Mouse (Mus musculus) midbrain, embryonic 14.5 days (tissue): ENCODE measurements around the gene Me3. TPM values are rescaled to one million over a fixed set of nuclear protein-coding genes. Genes with fewer than 3 reads are reported as not detected.

Experiments used
- ATAC-seq: fragments of 200-750 bp; cut with Nextera tagmentation; 2 replicates; pipeline ENCODE4 v1.8.0; 2017; ENCODE audit warnings: moderate number of reproducible peaks, moderate library complexity; ENCODE audit not compliant: low FRiP score, low TSS enrichment
- DNase-seq: peaks from one replicate; pipeline ENCODE4 v3.0.0-alpha.2; 2015
- H3K27ac ChIP-seq: fragments of 300-500 bp; sonication (generic); replicated peaks from 2 replicates; pipeline ENCODE4 v1.5.1; 2014; ENCODE audit warnings: mild to moderate bottlenecking, low read depth, low read length, moderate library complexity
- H3K27me3 ChIP-seq: fragments of 300-500 bp; sonication (generic); 2 replicates; pipeline ENCODE4 v1.6.1; 2014; ENCODE audit warnings: low read length, control low read depth, mixed read lengths; ENCODE audit not compliant: control insufficient read depth, insufficient read depth
- H3K36me3 ChIP-seq: fragments of 300-500 bp; sonication (generic); 2 replicates; pipeline ENCODE4 v1.6.1; 2014; ENCODE audit warnings: low read length, control low read depth; ENCODE audit not compliant: control insufficient read depth, insufficient read depth
- H3K4me1 ChIP-seq: fragments of 300-500 bp; sonication (generic); 2 replicates; pipeline ENCODE4 v1.6.1; 2014; ENCODE audit warnings: mild to moderate bottlenecking, antibody characterized with exemption, low read length, control low read depth; ENCODE audit not compliant: control insufficient read depth, insufficient read depth
- H3K4me2 ChIP-seq: fragments of 300-500 bp; sonication (generic); 2 replicates; pipeline ENCODE4 v1.6.1; 2014; ENCODE audit warnings: mild to moderate bottlenecking, low read length, moderate library complexity
- H3K4me3 ChIP-seq: fragments of 300-500 bp; sonication (generic); replicated peaks from 2 replicates; pipeline ENCODE4 v1.5.1; 2014; ENCODE audit warnings: low read depth, low read length
- H3K9ac ChIP-seq: fragments of 300-500 bp; sonication (generic); replicated peaks from 2 replicates; pipeline ENCODE4 v1.6.1; 2014; ENCODE audit warnings: mild to moderate bottlenecking, low read length, moderate library complexity
- H3K9me3 ChIP-seq: fragments of 300-500 bp; sonication (generic); 2 replicates; pipeline ENCODE4 v1.6.1; 2016; ENCODE audit warnings: low read length, control low read depth, mixed read lengths; ENCODE audit not compliant: control insufficient read depth
- WGBS: fragments of 180-500 bp; shearing (Covaris S2); extraction: QIAGEN DNeasy Blood & Tissue Kit; methylation state at CpG from one replicate; pipeline ENCODE4 v1.1.7; 2014; 5-methylcytosine and 5-hydroxymethylcytosine counted together
- polyA plus RNA-seq: library from polyadenylated mRNA; unstranded; fragments of >200 nt; fragmentation: Nextera tagmentation; extraction: Ambion mirVana; gene quantifications from 2 replicates; pipeline ENCODE4 v1.2.1, GENCODE M21; 2014

The Me3 gene
- polyA plus RNA-seq, 1 experiment from 2014 or later, result 5.9 TPM

DNA sequence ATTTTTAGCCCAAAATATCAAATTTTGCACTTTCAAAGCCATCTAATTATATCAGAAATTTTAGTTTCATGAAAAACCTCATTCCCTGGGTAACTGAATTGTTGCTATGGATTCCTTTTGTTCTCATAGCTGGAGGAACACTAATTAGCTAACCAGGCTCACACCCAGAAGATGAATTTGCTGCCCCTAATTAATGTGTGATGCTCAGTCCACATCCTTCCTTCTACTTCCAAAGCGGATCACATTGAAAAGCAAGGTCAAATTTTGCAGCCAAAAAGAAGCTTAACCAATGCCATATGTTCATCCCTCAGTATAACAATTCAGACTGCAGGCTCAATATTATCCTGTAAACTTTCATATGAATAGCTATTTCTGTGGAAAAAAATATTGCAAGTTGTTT lies 45.7 kb downstream of the Me3 start:
- no peaks in the 10 kb centered on the region for H3K4me1 ChIP-seq
- WGBS, result 82% methylated on average over 1 of the region's 1 CpGs
- no peaks in the 10 kb centered on the region for H3K9me3 ChIP-seq
- H3K9ac ChIP-seq, result no peak overlapping the region
- no peaks in the 10 kb centered on the region for H3K27me3 ChIP-seq
- no peak overlapping the region for H3K4me3 ChIP-seq
- DNase-seq (peak; percentile 11), ATAC-seq (no peak)
- H3K36me3 ChIP-seq, result no peaks in the 10 kb centered on the region
- no peak overlapping the region for H3K4me2 ChIP-seq
- H3K27ac ChIP-seq, result no peak overlapping the region

DNA sequence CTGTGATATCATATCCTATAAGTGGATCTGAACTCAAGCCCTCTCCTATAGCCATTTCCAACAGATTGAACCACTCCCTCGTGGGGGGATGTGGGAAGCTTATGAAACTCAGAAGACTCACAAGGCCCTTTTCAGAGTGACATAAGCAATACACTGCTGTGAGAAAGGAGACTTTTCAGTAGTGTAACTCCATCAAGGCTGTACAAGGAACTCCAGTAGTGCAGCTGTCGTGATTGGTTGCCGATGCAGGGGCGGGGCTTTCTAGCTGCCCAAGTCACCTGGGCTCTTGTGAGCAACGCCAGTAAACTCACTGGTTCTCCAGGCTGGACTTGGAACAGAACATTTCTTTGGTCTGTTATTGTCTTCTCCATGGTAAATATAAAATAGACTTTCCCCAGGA lies 46.5 kb downstream of the Me3 start:
- H3K4me3 ChIP-seq, result no peak overlapping the region
- ATAC-seq, result no peak
- H3K27me3 ChIP-seq, result no peaks in the 10 kb centered on the region
- H3K4me1 ChIP-seq, result no peaks in the 10 kb centered on the region
- no peak overlapping the region for H3K27ac ChIP-seq
- no peak for DNase-seq
- H3K4me2 ChIP-seq, result no peak overlapping the region
- H3K9me3 ChIP-seq, result no peaks in the 10 kb centered on the region
- H3K36me3 ChIP-seq, result no peaks in the 10 kb centered on the region
- WGBS, result 89% methylated on average over 5 of the region's 5 CpGs
- no peak overlapping the region for H3K9ac ChIP-seq

DNA sequence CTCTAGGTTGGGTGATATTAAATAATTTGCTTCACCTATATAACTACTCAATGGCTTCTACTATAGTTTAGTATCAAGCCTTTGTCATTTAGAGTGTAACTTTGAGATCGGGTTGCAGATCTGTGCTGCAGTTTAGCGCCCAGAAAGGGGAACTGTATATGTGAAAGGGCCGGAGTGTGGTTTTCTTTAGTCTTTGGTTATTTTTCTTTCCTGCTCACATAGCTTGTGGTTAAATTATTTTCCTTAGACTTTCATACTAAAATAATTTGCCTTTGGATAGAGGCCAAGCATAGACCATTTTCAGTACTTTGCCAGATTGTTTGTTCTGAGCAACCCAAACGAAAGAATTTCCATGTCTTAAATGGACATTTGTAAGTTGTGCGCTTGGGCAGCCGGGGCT lies 46.9 kb downstream of the Me3 start:
- H3K36me3 ChIP-seq, result no peaks in the 10 kb centered on the region
- H3K27me3 ChIP-seq, result no peaks in the 10 kb centered on the region
- no peak overlapping the region for H3K4me3 ChIP-seq
- no peaks in the 10 kb centered on the region for H3K9me3 ChIP-seq
- H3K27ac ChIP-seq, result no peak overlapping the region
- H3K9ac ChIP-seq, result no peak overlapping the region
- H3K4me1 ChIP-seq, result no peaks in the 10 kb centered on the region
- ATAC-seq (no peak), DNase-seq (no peak)
- WGBS, result 91% methylated on average over 6 of the region's 6 CpGs
- H3K4me2 ChIP-seq, result no peak overlapping the region

DNA sequence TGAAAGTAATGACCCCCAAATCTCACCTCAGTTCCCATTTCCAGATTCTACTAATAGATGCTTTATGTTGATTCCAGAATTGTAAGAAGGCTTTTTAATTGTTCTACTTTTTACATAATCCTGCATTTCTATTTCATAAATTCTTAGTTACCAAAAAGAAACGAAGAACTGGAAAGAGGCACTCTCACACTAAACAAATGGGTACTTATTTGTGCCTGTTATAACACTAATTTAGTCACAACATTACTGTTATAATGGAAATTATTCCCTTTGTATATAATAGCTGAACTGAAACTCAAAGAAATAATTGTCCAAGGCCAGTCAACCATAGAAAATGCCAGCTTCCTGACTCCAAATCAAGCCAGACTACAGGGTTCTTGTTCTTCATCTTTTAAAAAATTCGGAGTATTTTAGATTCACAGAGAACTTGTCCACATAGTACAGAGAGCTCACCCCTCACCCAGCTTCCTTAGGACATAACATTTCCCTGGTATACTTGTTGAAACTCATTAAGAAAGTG lies 47.5 kb downstream of the Me3 start:
- ATAC-seq, result no peak
- no peaks in the 10 kb centered on the region for H3K9me3 ChIP-seq
- H3K4me1 ChIP-seq, result no peaks in the 10 kb centered on the region
- no peak overlapping the region for H3K4me3 ChIP-seq
- no peaks in the 10 kb centered on the region for H3K27me3 ChIP-seq
- H3K36me3 ChIP-seq, result no peaks in the 10 kb centered on the region
- WGBS, result 49% methylated on average over 2 of the region's 2 CpGs
- H3K27ac ChIP-seq, result no peak overlapping the region
- DNase-seq, result no peak
- H3K4me2 ChIP-seq, result no peak overlapping the region
- no peak overlapping the region for H3K9ac ChIP-seq

DNA sequence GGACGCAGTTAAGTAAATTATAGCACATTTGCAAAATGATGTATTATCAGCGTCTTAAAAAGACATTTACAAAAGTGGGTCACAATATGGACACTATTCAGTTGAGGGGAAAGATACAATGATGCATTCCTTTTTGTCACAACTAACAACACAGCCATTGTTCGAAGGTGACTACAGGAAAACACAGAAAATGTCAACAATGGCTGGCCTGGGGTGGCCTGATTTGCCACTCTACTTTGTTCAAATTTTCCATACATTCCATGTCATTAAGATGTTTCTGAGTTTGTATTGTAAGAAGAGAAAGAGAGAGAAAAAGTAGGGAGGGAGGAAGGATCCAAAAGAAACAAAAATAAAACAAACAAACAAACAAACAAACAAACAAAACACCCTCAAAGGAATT lies 48.7 kb downstream of the Me3 start:
- no peak overlapping the region for H3K4me3 ChIP-seq
- no peaks in the 10 kb centered on the region for H3K36me3 ChIP-seq
- WGBS, result 80% methylated on average over 3 of the region's 3 CpGs
- no peak for ATAC-seq
- H3K4me2 ChIP-seq, result no peak overlapping the region
- H3K9me3 ChIP-seq, result no peaks in the 10 kb centered on the region
- H3K27me3 ChIP-seq, result no peaks in the 10 kb centered on the region
- H3K9ac ChIP-seq, result no peak overlapping the region
- H3K27ac ChIP-seq, result no peak overlapping the region
- DNase-seq, result no peak
- no peaks in the 10 kb centered on the region for H3K4me1 ChIP-seq

DNA sequence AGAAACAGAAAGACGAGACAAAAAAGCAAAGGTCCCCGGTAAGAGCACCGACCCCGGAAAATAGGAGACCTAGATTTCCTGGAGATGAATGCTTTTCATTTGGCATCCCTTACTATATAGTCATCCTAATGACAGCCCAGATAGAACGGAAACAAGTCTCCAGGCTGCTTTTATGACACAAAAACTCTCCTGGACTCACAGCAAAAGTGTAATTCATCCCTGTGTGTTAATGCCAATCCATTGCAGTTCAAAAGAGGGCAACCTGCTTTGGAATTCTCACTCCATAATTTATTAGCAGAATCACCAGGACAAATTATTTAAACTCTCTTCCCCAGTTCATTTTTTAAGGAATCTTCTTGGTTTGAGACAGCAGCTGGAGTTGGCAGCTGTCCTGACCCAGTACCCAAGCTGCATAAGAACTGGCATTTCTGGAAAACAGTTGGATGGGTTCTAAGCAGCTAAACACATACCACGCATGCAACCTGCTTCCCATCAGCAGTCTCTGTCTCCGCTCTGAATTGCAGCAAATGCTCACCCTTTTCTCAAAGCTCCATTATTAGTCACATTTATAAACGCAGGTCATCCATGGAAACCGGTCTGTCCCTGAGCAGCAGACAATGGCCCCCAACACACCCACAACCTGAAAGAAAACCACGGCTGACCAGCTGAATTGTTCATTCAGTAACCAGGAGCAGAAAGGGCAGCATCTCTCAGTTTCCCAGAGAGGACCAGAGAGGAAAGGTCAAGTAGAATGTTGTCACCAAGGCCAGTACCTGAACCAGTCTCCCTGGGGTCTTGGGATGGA lies 49.7 kb downstream of the Me3 start:
- no peak overlapping the region for H3K4me2 ChIP-seq
- H3K9me3 ChIP-seq, result no peaks in the 10 kb centered on the region
- no peak overlapping the region for H3K27ac ChIP-seq
- ATAC-seq, result no peak
- no peak overlapping the region for H3K4me3 ChIP-seq
- H3K4me1 ChIP-seq, result no peaks in the 10 kb centered on the region
- H3K36me3 ChIP-seq, result no peaks in the 10 kb centered on the region
- no peak for DNase-seq
- no peak overlapping the region for H3K9ac ChIP-seq
- 70% methylated on average over 10 of the region's 10 CpGs for whole genome bisulfite sequencing
- no peaks in the 10 kb centered on the region for H3K27me3 ChIP-seq

DNA sequence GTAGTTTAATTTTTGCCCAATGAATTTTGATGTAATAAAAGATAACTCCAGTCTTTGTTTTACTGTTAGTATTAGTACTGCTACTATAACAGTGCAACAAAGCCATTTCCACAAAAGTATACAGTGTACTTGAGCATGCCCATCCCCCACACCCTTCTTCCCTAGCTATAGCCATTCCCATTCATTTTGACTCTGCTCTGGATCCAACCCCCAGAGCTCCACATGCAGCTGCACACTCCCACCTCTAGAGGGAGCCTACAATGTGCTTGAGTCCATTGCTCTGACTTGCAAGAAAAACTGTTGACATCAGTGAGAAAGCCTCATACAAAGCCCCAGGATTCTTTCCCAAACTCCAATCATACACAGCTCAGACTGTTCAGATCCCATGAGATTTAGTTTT lies 66.0 kb downstream of the Me3 start:
- H3K9ac ChIP-seq, result no peak overlapping the region
- H3K9me3 ChIP-seq, result no peaks in the 10 kb centered on the region
- H3K4me1 ChIP-seq, result no peaks in the 10 kb centered on the region
- no peak overlapping the region for H3K27ac ChIP-seq
- ATAC-seq (peak; percentile 62; the same call in 1 of the 2 replicates), DNase-seq (peak; percentile 51)
- no peak overlapping the region for H3K4me3 ChIP-seq
- no peaks in the 10 kb centered on the region for H3K27me3 ChIP-seq
- no peaks in the 10 kb centered on the region for H3K36me3 ChIP-seq
- H3K4me2 ChIP-seq, result no peak overlapping the region

DNA sequence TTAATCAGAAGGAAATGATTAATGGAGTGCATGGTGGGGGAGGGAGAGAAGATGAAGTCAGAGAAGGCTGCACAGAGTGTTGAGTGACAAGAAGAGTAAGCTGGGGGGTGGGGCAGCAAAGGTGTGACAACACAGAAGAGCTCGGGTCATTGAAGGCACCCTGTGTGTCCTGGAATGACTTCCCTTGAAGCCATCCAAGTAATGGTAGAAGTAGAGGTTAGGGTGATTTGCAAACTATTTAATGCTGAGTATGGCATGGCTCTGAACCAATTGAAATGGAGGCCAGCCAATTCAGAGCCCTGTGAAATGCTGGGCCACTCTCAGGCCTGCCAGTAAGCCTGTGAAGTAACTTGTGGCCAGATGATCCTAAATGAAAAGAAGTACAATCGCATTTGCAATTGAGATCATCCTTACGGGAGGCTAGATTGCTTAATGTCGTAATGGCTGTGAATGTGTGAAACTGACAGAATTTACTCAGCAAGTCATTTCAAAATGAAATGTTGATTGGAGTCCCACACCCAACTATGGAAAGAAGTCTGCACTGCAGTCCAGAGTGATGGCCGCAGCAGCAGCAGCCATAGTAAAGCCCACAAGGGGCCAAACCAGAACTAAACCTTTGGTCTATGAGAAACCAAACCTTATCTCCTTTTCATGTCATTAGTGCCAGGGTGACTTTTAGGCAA lies 67.6 kb downstream of the Me3 start:
- WGBS, result 78% methylated on average over 5 of the region's 5 CpGs
- Histone ChIP-seq H3K9me3 (no peaks in the 10 kb centered on the region), H3K27ac (no peak overlapping the region), H3K27me3 (no peaks in the 10 kb centered on the region), H3K36me3 (no peaks in the 10 kb centered on the region), H3K4me1 (no peaks in the 10 kb centered on the region), H3K4me3 (no peak overlapping the region), H3K4me2 (no peak overlapping the region), H3K9ac (no peak overlapping the region)
- DNase-seq (no peak), ATAC-seq (no peak)

DNA sequence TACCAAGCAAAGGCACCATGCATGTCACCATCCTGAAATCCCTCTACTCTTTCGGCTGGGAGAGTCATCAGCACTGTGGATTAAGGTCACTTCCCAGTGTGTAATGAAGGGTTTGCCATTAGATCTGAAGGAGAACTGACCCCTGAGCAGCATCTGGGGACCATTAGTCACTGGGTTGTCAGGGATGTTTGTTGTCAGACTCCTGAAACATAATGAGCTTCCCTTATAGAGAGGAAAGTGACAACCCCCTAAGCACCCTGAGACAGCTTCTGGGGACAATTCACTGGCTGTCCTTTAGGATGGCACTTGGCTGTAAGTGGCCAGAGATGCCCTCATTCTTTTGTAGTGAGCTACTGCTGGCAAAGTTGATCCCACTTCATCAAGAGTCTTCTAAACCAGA lies 68.3 kb downstream of the Me3 start:
- Histone ChIP-seq H3K4me2 (no peak overlapping the region), H3K27ac (no peak overlapping the region), H3K36me3 (no peaks in the 10 kb centered on the region), H3K4me1 (no peaks in the 10 kb centered on the region), H3K27me3 (no peaks in the 10 kb centered on the region), H3K9ac (no peak overlapping the region), H3K9me3 (no peaks in the 10 kb centered on the region), H3K4me3 (no peak overlapping the region)
- DNase-seq (no peak), ATAC-seq (no peak)
- whole genome bisulfite sequencing, result 74% methylated on average over 1 of the region's 1 CpGs
